Mouse (Mus musculus): ENCODE measurements around the gene Trappc12. TPM values are rescaled to one million over a fixed set of nuclear protein-coding genes. Genes with fewer than 3 reads are reported as not detected.
A peak's percentile ranks its signal among the peaks of the same experiment; 100 is the strongest.
"Not testable (repeated sequence)": the region's sequence is repeated elsewhere in the genome, so short reads cannot be mapped to it uniquely, and the experiment has no call there.

The Trappc12 gene
- polyA plus RNA-seq, 1 experiment from 2014 or later = 46.4 TPM

GRCm38 (mm10) chr12:28775627-28776026, 25.4 kb upstream of the Trappc12 start:
- H3K36me3 ChIP-seq (replicated peaks) = no peaks in the 10 kb centered on the region
- H3K27me3 ChIP-seq (replicated peaks) = no peaks in the 10 kb centered on the region
- 0 out of 2 replicates have a peak overlapping the region, but pooled peaks have one; percentile 34 for H3K27ac ChIP-seq
- H3K4me3 ChIP-seq = no peak overlapping the region
- 81% methylated on average over 6 of the region's 6 CpGs for WGBS
- no peak overlapping the region for H3K4me2 ChIP-seq
- ATAC-seq (replicated peaks) = no peak
- no peak overlapping the region for H3K9ac ChIP-seq
- peaks cover 14% of the 10 kb centered on the region for H3K4me1 ChIP-seq
- no peaks in the 10 kb centered on the region for H3K9me3 ChIP-seq

- H3K4me3 ChIP-seq = no peak overlapping the region
- H3K27ac ChIP-seq = peak overlapping the region; percentile 34; the same call in 1 of the 2 replicates
- no peaks in the 10 kb centered on the region for H3K36me3 ChIP-seq (replicated peaks)
- H3K9ac ChIP-seq = no peak overlapping the region
- ATAC-seq (replicated peaks) = no peak
- 24% methylated on average over 8 of the region's 8 CpGs for WGBS
- no peak overlapping the region for H3K4me2 ChIP-seq
- no peaks in the 10 kb centered on the region for H3K9me3 ChIP-seq
- peaks cover 14% of the 10 kb centered on the region for H3K4me1 ChIP-seq
- no peaks in the 10 kb centered on the region for H3K27me3 ChIP-seq (replicated peaks)
These were observed 24.8 kb upstream of the Trappc12 start for GRCm38 (mm10) chr12:28775120-28775519.

- Histone ChIP-seq H3K36me3 (replicated peaks) (no peaks in the 10 kb centered on the region), H3K9me3 (no peaks in the 10 kb centered on the region), H3K4me3 (no peak overlapping the region), H3K27me3 (replicated peaks) (no peaks in the 10 kb centered on the region), H3K27ac (no peak overlapping the region), H3K4me1 (peaks cover 14% of the 10 kb centered on the region), H3K9ac (no peak overlapping the region), H3K4me2 (no peak overlapping the region)
- 83% methylated on average over 3 of the region's 3 CpGs for WGBS
- ATAC-seq (replicated peaks) = no peak
These were observed 23.5 kb upstream of the Trappc12 start for GRCm38 (mm10) chr12:28773815-28774214.

- peaks cover 6% of the 10 kb centered on the region for H3K4me1 ChIP-seq
- H3K9ac ChIP-seq = no peak overlapping the region
- H3K27ac ChIP-seq = no peak overlapping the region
- H3K36me3 ChIP-seq (replicated peaks) = peaks cover 6% of the 10 kb centered on the region; the same call in 1 of the 2 replicates
- no peak for ATAC-seq (replicated peaks)
- 96% methylated on average over 7 of the region's 7 CpGs for WGBS
- H3K4me3 ChIP-seq = no peak overlapping the region
- H3K27me3 ChIP-seq (replicated peaks) = no peaks in the 10 kb centered on the region
- H3K9me3 ChIP-seq = no peaks in the 10 kb centered on the region
- no peak overlapping the region for H3K4me2 ChIP-seq
These were observed 19.7 kb upstream of the Trappc12 start for GRCm38 (mm10) chr12:28769953-28770352.

GRCm38 (mm10) chr12:28756019-28756418, 5.7 kb upstream of the Trappc12 start:
- no peaks in the 10 kb centered on the region for H3K36me3 ChIP-seq (replicated peaks)
- no peak overlapping the region for H3K4me3 ChIP-seq
- peaks cover 23% of the 10 kb centered on the region for H3K4me1 ChIP-seq
- ATAC-seq (replicated peaks) = no peak
- no peak overlapping the region for H3K9ac ChIP-seq
- H3K4me2 ChIP-seq = no peak overlapping the region
- no peaks in the 10 kb centered on the region for H3K27me3 ChIP-seq (replicated peaks)
- H3K9me3 ChIP-seq = no peaks in the 10 kb centered on the region
- H3K27ac ChIP-seq = no peak overlapping the region
- 91% methylated on average over 4 of the region's 4 CpGs for WGBS

GRCm38 (mm10) chr12:28751508-28752263, 1.4 kb upstream of the Trappc12 start, which contains the start of gene Eipr1:
Eipr1 (plus strand) TSS chr12:28751803.
- Histone ChIP-seq H3K27ac (peak within 1 kb of the TSS; percentile 75), H3K27me3 (replicated peaks) (no peaks in the 10 kb centered on the region), H3K4me3 (peak within 1 kb of the TSS; percentile 89), H3K4me1 (peaks cover 41% of the 10 kb centered on the region), H3K9ac (peak within 1 kb of the TSS; percentile 53), H3K36me3 (replicated peaks) (0 out of 2 replicates have a peak, but pooled peaks cover 6% of the 10 kb centered on the region), H3K4me2 (peak within 1 kb of the TSS; percentile 90), H3K9me3 (no peaks in the 10 kb centered on the region)
- 5% methylated on average over 36 of the region's 36 CpGs for WGBS
- ATAC-seq (replicated peaks) = peak; percentile 86

- 97% methylated on average over 5 of the region's 5 CpGs for WGBS
These were observed 604 bp upstream of the Trappc12 start for GRCm38 (mm10) chr12:28750876-28751275.

GRCm38 (mm10) chr12:28743328-28743727, 6.9 kb downstream of the Trappc12 start:
- no peak for ATAC-seq (replicated peaks)
- peaks cover 22% of the 10 kb centered on the region for H3K4me1 ChIP-seq
- no peak overlapping the region for H3K4me3 ChIP-seq
- no peak overlapping the region for H3K4me2 ChIP-seq
- H3K27ac ChIP-seq = no peak overlapping the region
- no peak overlapping the region for H3K9ac ChIP-seq
- peaks cover 11% of the 10 kb centered on the region; the same call in 1 of the 2 replicates for H3K36me3 ChIP-seq (replicated peaks)
- WGBS = 84% methylated on average over 3 of the region's 3 CpGs
- H3K27me3 ChIP-seq (replicated peaks) = no peaks in the 10 kb centered on the region
- no peaks in the 10 kb centered on the region for H3K9me3 ChIP-seq

More at GRCm38 (mm10) chr12:28750876-28751275, 604 bp upstream of the Trappc12 start:
- Histone ChIP-seq H3K4me3 (no peak overlapping the region), H3K27ac (peak overlapping the region; percentile 75), H3K9me3 (no peaks in the 10 kb centered on the region), H3K4me1 (peaks cover 41% of the 10 kb centered on the region), H3K4me2 (peak overlapping the region; percentile 90; the same call in 1 of the 2 replicates), H3K27me3 (replicated peaks) (no peaks in the 10 kb centered on the region), H3K9ac (no peak overlapping the region), H3K36me3 (replicated peaks) (0 out of 2 replicates have a peak, but pooled peaks cover 8% of the 10 kb centered on the region)
- no peak; the same call in 1 of the 2 replicates for ATAC-seq (replicated peaks)

- H3K36me3 ChIP-seq (replicated peaks) = peaks cover 20% of the 10 kb centered on the region; the same call in 1 of the 2 replicates
- H3K27ac ChIP-seq = no peak overlapping the region
- H3K9me3 ChIP-seq = no peaks in the 10 kb centered on the region
- H3K27me3 ChIP-seq (replicated peaks) = no peaks in the 10 kb centered on the region
- H3K9ac ChIP-seq = no peak overlapping the region
- no peak overlapping the region for H3K4me2 ChIP-seq
- H3K4me3 ChIP-seq = no peak overlapping the region
- WGBS = 91% methylated on average over 3 of the region's 3 CpGs
- H3K4me1 ChIP-seq = no peaks in the 10 kb centered on the region
- no peak for ATAC-seq (replicated peaks)
These were observed 15.0 kb downstream of the Trappc12 start for GRCm38 (mm10) chr12:28735293-28735692.

GRCm38 (mm10) chr12:28734271-28734670, 16.0 kb downstream of the Trappc12 start:
- no peak for ATAC-seq (replicated peaks)
- H3K36me3 ChIP-seq (replicated peaks) = peaks cover 20% of the 10 kb centered on the region; the same call in 1 of the 2 replicates

GRCm38 (mm10) chr12:28733520-28734245, 16.6 kb downstream of the Trappc12 start:
- not testable (repeated sequence) for H3K9ac ChIP-seq; H3K9me3 ChIP-seq; H3K4me3 ChIP-seq; H3K27me3 ChIP-seq (replicated peaks); H3K27ac ChIP-seq; H3K4me1 ChIP-seq; ATAC-seq (replicated peaks); H3K4me2 ChIP-seq
- WGBS = 95% methylated on average over 6 of the region's 6 CpGs
- peaks cover 22% of the 10 kb centered on the region; the same call in 1 of the 2 replicates for H3K36me3 ChIP-seq (replicated peaks)

More at GRCm38 (mm10) chr12:28734271-28734670, 16.0 kb downstream of the Trappc12 start:
- H3K4me1 ChIP-seq = no peaks in the 10 kb centered on the region
- no peak overlapping the region for H3K4me2 ChIP-seq
- H3K4me3 ChIP-seq = no peak overlapping the region
- H3K27ac ChIP-seq = no peak overlapping the region
- H3K9ac ChIP-seq = no peak overlapping the region
- no peaks in the 10 kb centered on the region for H3K27me3 ChIP-seq (replicated peaks)
- 95% methylated on average over 1 of the region's 1 CpGs for WGBS
- no peaks in the 10 kb centered on the region for H3K9me3 ChIP-seq

- Histone ChIP-seq H3K4me3 (no peak overlapping the region), H3K27ac (no peak overlapping the region), H3K9me3 (no peaks in the 10 kb centered on the region), H3K27me3 (replicated peaks) (no peaks in the 10 kb centered on the region), H3K4me2 (no peak overlapping the region), H3K9ac (no peak overlapping the region), H3K36me3 (replicated peaks) (peaks cover 23% of the 10 kb centered on the region; the same call in 1 of the 2 replicates), H3K4me1 (no peaks in the 10 kb centered on the region)
- no peak for ATAC-seq (replicated peaks)
- 93% methylated on average over 8 of the region's 8 CpGs for WGBS
These were observed 17.6 kb downstream of the Trappc12 start for GRCm38 (mm10) chr12:28732631-28733030.

Measured in midbrain, embryonic 15.5 days (tissue).